Mouse (Mus musculus) ES-Bruce4 (cell line): Measurements from ENCODE around the gene Fam83g.

ENCODE experiments used
- CTCF ChIP-seq: IDR thresholded peaks from one replicate; pipeline ENCODE4 v1.8.1; 2011; ENCODE audit warnings: low read depth, low read length
- EP300 ChIP-seq: IDR thresholded peaks from 2 replicates; pipeline ENCODE4 v1.6.1; 2011; ENCODE audit warnings: low read depth, low read length; ENCODE audit not compliant: insufficient read depth
- POLR2A ChIP-seq: IDR thresholded peaks from one replicate; pipeline ENCODE4 v1.8.1; 2011; ENCODE audit warnings: low read length; ENCODE audit not compliant: insufficient read depth

DNA sequence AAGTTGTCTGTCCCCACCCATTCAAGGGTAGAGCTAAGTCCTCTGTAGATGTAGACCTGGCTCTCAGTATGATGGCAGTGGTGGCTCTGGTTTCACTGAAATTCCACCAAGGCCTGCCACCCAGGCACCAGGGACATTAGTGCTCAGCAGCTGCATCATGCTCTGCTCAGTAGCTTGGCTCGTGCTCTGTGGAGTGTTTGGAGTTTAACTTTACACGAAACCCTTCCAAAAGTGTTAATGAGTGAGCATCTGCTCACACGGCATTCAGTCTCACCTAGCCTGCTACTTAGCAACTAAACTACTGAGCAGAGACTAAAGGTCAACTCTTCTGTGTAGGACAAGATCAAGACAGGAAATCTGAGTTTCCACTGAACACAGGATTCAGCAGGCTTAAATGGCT lies 36.7 kb downstream of the Fam83g start, which contains the start of gene Slc5a10:
- no peak for TF ChIP-seq EP300
- TF ChIP-seq CTCF, result no peak
- no peak for TF ChIP-seq POLR2A
